14 mouse cellular contexts compared by ENCODE assay signal in genomic region chr6:86667061-86667460, GRCm38 (mm10). TPM values are rescaled to one million over a fixed set of nuclear protein-coding genes. Genes with fewer than 3 reads are reported as not detected.
DNase-seq lines count a peak whose midpoint lies in the region; ATAC-seq and TF ChIP-seq lines count a peak whose summit lies in the region.
"Had no signal": no experiment of that assay in that cellular context is flagged by ENCODE, and none has a peak within 500 bp of the region (broad histone marks: within the 10 kb centered on the region; RNA-seq: fewer than 3 reads in every experiment).

No protein-coding gene starts in this region.

- H3K36me3 ChIP-seq in heart, embryonic 13.5 days, result peaks cover 47% of the 10 kb centered on the region
- peaks cover 58% of the 10 kb centered on the region for H3K36me3 ChIP-seq in G1E (replicated peaks)
- peaks cover 14% of the 10 kb centered on the region for H3K36me3 ChIP-seq in hindbrain, embryonic 15.5 days
- peaks cover 38% of the 10 kb centered on the region for H3K36me3 ChIP-seq in midbrain, embryonic 13.5 days

- no peak overlapping the region for H3K27ac ChIP-seq in heart, embryonic 13.5 days (replicated peaks)
- H3K27ac ChIP-seq in hindbrain, embryonic 15.5 days (replicated peaks), result no peak overlapping the region
- H3K27ac ChIP-seq in midbrain, embryonic 13.5 days, result no peak overlapping the region
- H3K27ac ChIP-seq: embryonic facial prominence, embryonic 15.5 days had no signal

- H3K9ac ChIP-seq in heart, embryonic 13.5 days, result 0 out of 2 replicates have a peak overlapping the region, but pooled peaks have one; percentile 93
- H3K9ac ChIP-seq in hindbrain, embryonic 15.5 days, result no peak overlapping the region
- H3K9ac ChIP-seq in midbrain, embryonic 13.5 days (replicated peaks), result peak overlapping the region; percentile 93

- ATAC-seq in heart, embryonic 13.5 days (ENCODE audit: extremely low read depth, insufficient number of reproducible peaks, low FRiP score, low TSS enrichment), result no peak
- ATAC-seq in G1E (ENCODE audit: extremely low read depth, insufficient number of reproducible peaks, low FRiP score, poor library complexity, severe bottlenecking), result no peak
- no peak for ATAC-seq in hindbrain, embryonic 15.5 days (ENCODE audit: low FRiP score, low read depth)
- ATAC-seq in midbrain, embryonic 13.5 days, result no peak

- H3K4me3 ChIP-seq in heart, embryonic 13.5 days, result peak overlapping the region; percentile 93
- H3K4me3 ChIP-seq in G1E (ENCODE audit: low read depth, low read length), result peak overlapping the region; percentile 54; the same call in 1 of the 2 replicates
- H3K4me3 ChIP-seq in hindbrain, embryonic 15.5 days, result no peak overlapping the region
- peak overlapping the region; percentile 94 for H3K4me3 ChIP-seq in midbrain, embryonic 13.5 days (replicated peaks)

- WGBS in heart, embryonic 13.5 days, result 89% methylated on average over 10 of the region's 10 CpGs
- WGBS in hindbrain, embryonic 15.5 days, result 94% methylated on average over 10 of the region's 10 CpGs
- WGBS in midbrain, embryonic 13.5 days, result 90% methylated on average over 10 of the region's 10 CpGs

- no peaks in the 10 kb centered on the region for H3K27me3 ChIP-seq in heart, embryonic 13.5 days (replicated peaks)
- H3K27me3 ChIP-seq in G1E (ENCODE audit: insufficient read depth, low read length), result no peaks in the 10 kb centered on the region
- no peaks in the 10 kb centered on the region for H3K27me3 ChIP-seq in hindbrain, embryonic 15.5 days
- H3K27me3 ChIP-seq in midbrain, embryonic 13.5 days, result no peaks in the 10 kb centered on the region
- H3K27me3 ChIP-seq: embryonic facial prominence, embryonic 15.5 days had no signal

- peak overlapping the region; percentile 91 for H3K4me2 ChIP-seq in heart, embryonic 13.5 days
- H3K4me2 ChIP-seq in hindbrain, embryonic 15.5 days, result peak overlapping the region; percentile 64
- H3K4me2 ChIP-seq in midbrain, embryonic 13.5 days (replicated peaks), result peak overlapping the region; percentile 84; the same call in 1 of the 2 replicates

- intact Hi-C loops in heart, postnatal 25 days (cut with DNase I), result no loop called here

- no peak for TF ChIP-seq CTCF in G1E (IDR thresholded peaks at IDR 0.05; ENCODE audit: low read depth, low read length)

- no peaks in the 10 kb centered on the region for H3K9me3 ChIP-seq in heart, embryonic 13.5 days
- no peaks in the 10 kb centered on the region for H3K9me3 ChIP-seq in G1E (replicated peaks)
- no peaks in the 10 kb centered on the region for H3K9me3 ChIP-seq in hindbrain, embryonic 15.5 days
- no peaks in the 10 kb centered on the region for H3K9me3 ChIP-seq in midbrain, embryonic 13.5 days
- H3K9me3 ChIP-seq: embryonic facial prominence, embryonic 15.5 days had no signal

- DNase-seq in heart, postnatal 25 days (ENCODE audit: low spot score), result no peak
- DNase-seq in G1E (ENCODE audit: low spot score), result no peak
- DNase-seq in kidney, postnatal 4 days, result no peak
- no peak for DNase-seq in spleen, postnatal 4 days (ENCODE audit: low spot score in 2 of 2)
- DNase-seq in kidney, adult 8-10 months, result no peak
- DNase-seq: gastrocnemius, postnatal 14 days; heart, postnatal 36 days; left cerebral cortex, postnatal 4 days; right cerebral cortex, postnatal 14 days had no signal

- H3K4me1 ChIP-seq in heart, embryonic 13.5 days, result peaks cover 19% of the 10 kb centered on the region
- H3K4me1 ChIP-seq in G1E (ENCODE audit: insufficient read depth, low read depth, low read length), result peaks cover 58% of the 10 kb centered on the region
- H3K4me1 ChIP-seq in hindbrain, embryonic 15.5 days (replicated peaks), result peaks cover 30% of the 10 kb centered on the region
- H3K4me1 ChIP-seq in midbrain, embryonic 13.5 days (replicated peaks), result peaks cover 34% of the 10 kb centered on the region

RNA-seq across cellular contexts. Expression of gene Mxd1, which starts 1.9 kb away (rescaled TPM):
- polyA plus RNA-seq in heart, embryonic 13.5 days (2015; fragmentation: Nextera tagmentation; extraction: Ambion mirVana), result 8.5 and 10.0 TPM in 2 replicates
- 1 to 10 TPM; 7.5 to 9.1 TPM for total RNA-seq in heart, postnatal 25 days (2021)
- 47.4 and 72.4 TPM in 2 replicates for total RNA-seq in G1E (2014; fragmentation: Nextera tagmentation)
- 104 and 116 TPM in 2 replicates for total RNA-seq in G1E (2017)
- 4.8 and 6.6 TPM in 2 replicates for polyA plus RNA-seq in G1E (2012)
- 18.5 and 18.7 TPM in 2 replicates for polyA plus RNA-seq in hindbrain, embryonic 15.5 days (2015; fragmentation: Nextera tagmentation; extraction: Ambion mirVana)
- 26.3 and 27.9 TPM in 2 replicates for polyA plus RNA-seq in midbrain, embryonic 13.5 days (2015; fragmentation: Nextera tagmentation; extraction: Ambion mirVana)

RNA-seq across cellular contexts. Expression of gene Snrnp27, which starts 17.3 kb away (rescaled TPM):
- 72.2 and 81.7 TPM in 2 replicates for polyA plus RNA-seq in heart, embryonic 13.5 days (2015; fragmentation: Nextera tagmentation; extraction: Ambion mirVana)
- total RNA-seq in heart, postnatal 25 days (2021), result 10 to 100 TPM; 45.6 to 50.7 TPM
- total RNA-seq in G1E (2014; fragmentation: Nextera tagmentation) (87.0 and 90.8 TPM in 2 replicates), G1E (2017) (84.4 and 85.9 TPM in 2 replicates)
- 167 and 193 TPM in 2 replicates for polyA plus RNA-seq in G1E (2012)
- 84.6 and 94.0 TPM in 2 replicates for polyA plus RNA-seq in hindbrain, embryonic 15.5 days (2015; fragmentation: Nextera tagmentation; extraction: Ambion mirVana)
- polyA plus RNA-seq in midbrain, embryonic 13.5 days (2015; fragmentation: Nextera tagmentation; extraction: Ambion mirVana), result 117 and 125 TPM in 2 replicates

RNA-seq across cellular contexts. Expression of gene Asprv1, which starts 39.1 kb away (rescaled TPM):
- polyA plus RNA-seq in heart, embryonic 13.5 days (2015; fragmentation: Nextera tagmentation; extraction: Ambion mirVana), result 0.09 TPM in 2 replicates
- under 1 TPM in 1 of 2 experiments, not detected in 1; 0.16 TPM for total RNA-seq in heart, postnatal 25 days (2021)
- total RNA-seq in G1E (2014; fragmentation: Nextera tagmentation) (not detected in 2 replicates), G1E (2017) (0.23 and 0.33 TPM in 2 replicates)
- not detected in 2 replicates for polyA plus RNA-seq in G1E (2012)
- polyA plus RNA-seq in hindbrain, embryonic 15.5 days (2015; fragmentation: Nextera tagmentation; extraction: Ambion mirVana), result 0.76 and 1.00 TPM in 2 replicates
- polyA plus RNA-seq in midbrain, embryonic 13.5 days (2015; fragmentation: Nextera tagmentation; extraction: Ambion mirVana), result 0.50 and 0.59 TPM in 2 replicates
- total RNA-seq: heart, postnatal 36 days; monocyte, adult 5-6 weeks had no signal
